Mouse (Mus musculus) liver, embryonic 16.5 days (tissue): Measurements from ENCODE around the gene Mrpl52. TPM values are rescaled to one million over a fixed set of nuclear protein-coding genes. Genes with fewer than 3 reads are reported as not detected.

Source experiments
- ATAC-seq: fragments of 200-750 bp; cut with Nextera tagmentation; 2 replicates; pipeline ENCODE4 v1.8.0; 2017; ENCODE audit warnings: low read depth, mild to moderate bottlenecking, moderate number of reproducible peaks, moderate library complexity
- H3K27ac ChIP-seq: fragments of 300-500 bp; sonication (generic); 2 replicates; pipeline ENCODE4 v1.5.1; 2014; ENCODE audit warnings: mild to moderate bottlenecking, low read length
- H3K27me3 ChIP-seq: fragments of 300-500 bp; sonication (generic); 2 replicates; pipeline ENCODE4 v1.6.1; 2014; ENCODE audit warnings: low read depth, low read length, mixed read lengths; ENCODE audit not compliant: control insufficient read depth, insufficient read depth
- H3K36me3 ChIP-seq: fragments of 300-500 bp; sonication (generic); 2 replicates; pipeline ENCODE4 v1.6.1; 2014; ENCODE audit warnings: mild to moderate bottlenecking; ENCODE audit not compliant: control insufficient read depth, insufficient read depth
- H3K4me1 ChIP-seq: fragments of 300-500 bp; sonication (generic); 2 replicates; pipeline ENCODE4 v1.6.1; 2014; ENCODE audit warnings: low read depth, low read length, mixed read lengths; ENCODE audit not compliant: control insufficient read depth
- H3K4me2 ChIP-seq: fragments of 300-500 bp; sonication (generic); 2 replicates; pipeline ENCODE4 v1.6.1; 2014; ENCODE audit warnings: low read depth, low read length, mixed read lengths
- H3K4me3 ChIP-seq: fragments of 300-500 bp; sonication (generic); 2 replicates; pipeline ENCODE4 v1.5.1; 2014; ENCODE audit warnings: low read depth, mild to moderate bottlenecking, low read length
- H3K9ac ChIP-seq: fragments of 300-500 bp; sonication (generic); 2 replicates; pipeline ENCODE4 v1.6.1; 2014; ENCODE audit warnings: low read depth, low read length
- H3K9me3 ChIP-seq: fragments of 300-500 bp; sonication (generic); replicated peaks from 2 replicates; pipeline ENCODE4 v1.6.1; 2016; ENCODE audit warnings: low read length; ENCODE audit not compliant: control insufficient read depth
- WGBS: fragments of 180-500 bp; shearing (Covaris S2); extraction: QIAGEN DNeasy Blood & Tissue Kit; methylation state at CpG from one replicate; pipeline ENCODE4 v1.1.7; 2014; ENCODE audit not compliant: insufficient replicate concordance; 5-methylcytosine and 5-hydroxymethylcytosine counted together
- polyA plus RNA-seq: library from polyadenylated mRNA; unstranded; fragments of >200 nt; fragmentation: Nextera tagmentation; extraction: Ambion mirVana; gene quantifications from 2 replicates; pipeline ENCODE4 v1.2.1, GENCODE M21; 2015

Gene Mrpl52
- 161 and 178 TPM in 2 replicates for polyA plus RNA-seq

DNA sequence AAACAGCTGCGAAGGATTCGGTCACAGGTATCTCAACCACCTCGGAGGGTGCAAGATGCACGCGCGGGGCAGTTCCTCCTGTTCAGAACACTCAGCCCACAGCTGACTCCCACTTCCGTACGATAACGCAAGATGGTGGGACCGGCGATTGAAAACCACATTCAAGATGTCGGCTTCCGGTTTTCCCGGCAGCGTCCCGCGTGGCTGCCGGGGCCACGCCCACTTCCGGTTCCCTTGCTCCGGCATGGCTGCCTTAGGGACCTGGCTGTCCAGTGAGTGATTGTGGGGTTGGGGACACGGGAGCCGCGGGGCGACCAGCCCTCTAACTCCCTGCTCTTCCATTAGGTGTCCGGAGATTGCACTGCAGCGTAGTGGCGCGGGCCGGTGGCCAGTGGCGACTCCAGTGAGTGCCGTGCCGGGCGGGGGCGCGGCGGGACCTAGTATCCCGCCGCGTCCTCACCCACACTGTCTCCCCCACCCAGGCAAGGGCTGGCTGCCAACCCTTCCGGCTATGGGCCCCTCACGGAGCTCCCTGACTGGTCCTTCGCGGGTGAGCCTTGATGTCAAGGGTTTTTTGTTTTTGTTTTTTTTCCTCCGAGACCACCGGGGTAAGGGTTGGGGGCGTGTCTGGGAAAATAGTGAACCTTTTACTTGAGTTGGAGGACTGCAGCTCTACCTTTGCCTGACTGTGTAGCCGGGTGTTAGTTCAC, at the start of gene Mrpl52:
Gene Mrpl52 (plus strand): TSS at position 221 of the 710 bp plus-strand sequence.
- peak within 1 kb of the TSS; percentile 76 for H3K4me2 ChIP-seq
- H3K27me3 ChIP-seq: peaks cover 15% of the 10 kb centered on the region
- no peaks in the 10 kb centered on the region; the same call in 1 of the 2 replicates for H3K36me3 ChIP-seq
- H3K9ac ChIP-seq: peak within 1 kb of the TSS; percentile 82
- WGBS: under 1% methylated on average over 48 of the region's 48 CpGs
- ATAC-seq: peak; percentile 72
- peaks cover 46% of the 10 kb centered on the region for H3K4me1 ChIP-seq
- no peaks in the 10 kb centered on the region for H3K9me3 ChIP-seq
- peak within 1 kb of the TSS; percentile 84 for H3K4me3 ChIP-seq
- peak within 1 kb of the TSS; percentile 89 for H3K27ac ChIP-seq

DNA sequence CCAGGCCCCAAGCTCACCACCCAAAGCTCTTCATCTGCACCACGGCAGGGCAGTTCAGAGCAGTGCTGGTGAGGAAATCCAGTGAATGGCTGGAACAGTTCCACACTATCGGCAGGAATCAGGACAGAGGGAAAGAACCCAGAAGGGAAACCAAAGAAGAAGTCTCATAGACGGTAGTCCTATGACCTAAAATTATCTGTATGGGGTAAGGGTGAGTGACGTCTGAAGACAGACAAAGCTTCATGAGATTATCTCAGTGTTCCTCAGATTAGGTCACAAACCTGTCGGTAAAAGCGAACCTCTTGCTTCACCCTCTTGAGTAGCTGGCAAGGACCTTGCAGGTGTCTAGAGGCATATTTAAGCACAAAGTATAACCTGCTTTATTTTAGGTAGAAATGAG, 49.5 kb upstream of the Mrpl52 start:
- WGBS: 68% methylated on average over 6 of the region's 6 CpGs
- Histone ChIP-seq H3K9ac (no peak overlapping the region), H3K27ac (no peak overlapping the region), H3K4me3 (no peak overlapping the region), H3K4me1 (peaks cover 12% of the 10 kb centered on the region), H3K9me3 (no peaks in the 10 kb centered on the region), H3K27me3 (no peaks in the 10 kb centered on the region), H3K4me2 (no peak overlapping the region), H3K36me3 (no peaks in the 10 kb centered on the region)
- no peak for ATAC-seq

DNA sequence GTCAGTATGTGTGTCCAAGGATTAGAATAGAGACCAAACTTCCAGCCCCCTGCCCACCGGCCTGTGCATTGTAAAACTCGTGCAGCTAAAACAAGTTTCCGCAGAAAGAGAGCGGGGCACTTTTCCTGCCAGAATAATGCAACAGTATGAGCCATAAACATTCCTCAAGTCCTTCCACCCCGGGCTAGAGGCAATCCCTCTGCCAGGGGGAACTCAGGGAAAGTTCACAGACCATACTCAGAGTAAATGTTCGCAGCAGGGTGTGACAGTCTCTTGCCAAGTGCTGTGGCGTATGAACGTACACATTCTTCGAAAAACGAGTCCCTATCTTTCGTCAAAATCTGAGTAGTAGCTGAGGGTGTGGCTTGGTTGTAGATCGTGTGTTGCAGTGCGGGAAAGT, 47.1 kb upstream of the Mrpl52 start:
- no peaks in the 10 kb centered on the region for H3K27me3 ChIP-seq
- peaks cover 31% of the 10 kb centered on the region for H3K4me1 ChIP-seq
- H3K9me3 ChIP-seq: no peaks in the 10 kb centered on the region
- no peak overlapping the region for H3K4me3 ChIP-seq
- no peak for ATAC-seq
- H3K4me2 ChIP-seq: no peak overlapping the region
- no peak overlapping the region for H3K9ac ChIP-seq
- no peak overlapping the region for H3K27ac ChIP-seq
- WGBS: 56% methylated on average over 13 of the region's 13 CpGs
- H3K36me3 ChIP-seq: no peaks in the 10 kb centered on the region

DNA sequence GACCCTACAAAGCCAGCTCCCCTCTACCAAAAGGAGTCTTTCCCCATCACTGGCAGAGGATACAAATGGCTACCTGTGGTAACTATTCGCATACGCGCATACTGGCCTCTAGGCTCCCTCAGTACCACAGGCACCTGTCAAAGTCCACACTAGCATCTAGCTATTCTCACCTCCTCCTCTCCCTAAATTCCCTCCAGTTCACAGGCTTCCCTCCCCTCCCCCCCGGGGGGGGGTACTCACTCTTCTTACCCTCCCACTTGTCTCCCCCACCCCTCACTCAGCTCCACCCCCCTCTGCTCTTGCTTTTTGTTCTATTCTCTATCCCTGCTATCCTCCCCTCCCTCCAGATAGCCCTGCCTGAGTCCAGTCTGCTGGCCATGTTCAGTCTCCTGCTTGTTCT, 46.1 kb upstream of the Mrpl52 start:
- 75% methylated on average over 4 of the region's 4 CpGs for WGBS
- Histone ChIP-seq H3K27ac (peak overlapping the region; percentile 81; the same call in 1 of the 2 replicates), H3K4me3 (no peak overlapping the region), H3K27me3 (no peaks in the 10 kb centered on the region), H3K4me1 (peaks cover 31% of the 10 kb centered on the region), H3K36me3 (no peaks in the 10 kb centered on the region), H3K4me2 (no peak overlapping the region), H3K9me3 (no peaks in the 10 kb centered on the region), H3K9ac (no peak overlapping the region)
- ATAC-seq: no peak

DNA sequence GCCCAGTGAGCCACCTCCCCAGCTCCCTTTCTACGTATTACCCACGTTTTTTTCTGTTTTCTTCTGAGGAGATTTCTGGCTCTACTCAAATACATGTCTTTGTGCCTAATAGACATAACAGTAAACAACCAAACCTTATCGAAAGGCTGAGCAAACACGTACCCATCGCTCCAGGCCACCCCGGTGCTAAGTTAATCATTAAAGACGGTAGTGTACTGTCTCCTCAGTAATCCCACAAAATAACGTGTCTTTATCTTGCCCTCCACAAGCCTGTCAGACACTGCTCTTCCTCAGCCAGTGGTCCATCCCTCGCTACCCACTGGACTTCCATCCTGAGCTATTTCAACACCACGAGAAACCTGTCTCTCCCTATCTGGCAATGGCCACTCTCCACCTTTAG, 44.9 kb upstream of the Mrpl52 start:
- Histone ChIP-seq H3K27me3 (no peaks in the 10 kb centered on the region), H3K4me3 (no peak overlapping the region), H3K9ac (no peak overlapping the region), H3K4me1 (peaks cover 31% of the 10 kb centered on the region), H3K9me3 (no peaks in the 10 kb centered on the region), H3K27ac (peak overlapping the region; percentile 81), H3K4me2 (peak overlapping the region; percentile 34; the same call in 1 of the 2 replicates), H3K36me3 (no peaks in the 10 kb centered on the region)
- 50% methylated on average over 10 of the region's 10 CpGs for WGBS
- peak; percentile 64; the same call in 1 of the 2 replicates for ATAC-seq

DNA sequence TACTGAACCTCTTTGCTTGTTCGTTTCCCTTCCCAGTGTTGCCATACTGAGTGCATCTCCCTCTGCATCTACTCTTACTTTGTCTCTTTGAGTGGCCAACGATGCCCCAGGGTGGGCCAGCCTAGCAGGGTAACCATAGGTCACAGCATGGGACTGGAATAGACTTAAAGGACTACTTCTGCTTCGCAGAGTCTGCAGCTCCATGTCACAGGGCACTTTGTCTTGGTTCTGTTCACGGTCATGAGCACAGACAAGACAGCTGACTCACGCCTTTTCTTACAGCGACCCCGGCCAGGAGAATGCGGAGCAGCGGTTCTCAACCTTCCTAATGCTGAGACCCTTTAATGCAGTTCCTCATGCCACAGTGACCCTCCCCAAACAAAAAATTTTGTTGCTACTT, 44.1 kb upstream of the Mrpl52 start:
- no peak overlapping the region for H3K4me3 ChIP-seq
- H3K27me3 ChIP-seq: no peaks in the 10 kb centered on the region
- no peak for ATAC-seq
- H3K4me1 ChIP-seq: peaks cover 31% of the 10 kb centered on the region
- H3K9ac ChIP-seq: no peak overlapping the region
- WGBS: 59% methylated on average over 9 of the region's 9 CpGs
- H3K27ac ChIP-seq: peak overlapping the region; percentile 81
- no peaks in the 10 kb centered on the region for H3K36me3 ChIP-seq
- no peak overlapping the region for H3K4me2 ChIP-seq
- H3K9me3 ChIP-seq: no peaks in the 10 kb centered on the region

DNA sequence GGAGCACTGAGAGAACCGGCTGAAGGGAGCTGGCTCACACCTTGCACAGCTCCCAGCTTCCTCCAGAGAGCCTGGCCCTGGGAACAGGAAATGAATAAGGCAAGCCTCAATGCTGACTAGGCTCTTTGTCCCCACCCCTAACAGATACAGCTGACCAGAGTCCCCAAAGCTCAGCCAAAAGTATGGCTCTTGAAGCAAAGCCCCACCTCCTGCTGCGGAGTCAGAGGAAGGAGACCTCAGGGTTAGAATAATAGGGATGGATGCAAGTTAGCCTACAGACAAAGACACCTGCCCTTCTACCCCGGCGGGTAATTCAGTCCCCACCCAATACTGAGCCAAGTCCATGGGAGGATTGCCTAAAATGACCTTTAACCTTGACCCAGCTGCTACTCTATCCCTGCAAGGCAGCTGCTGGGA, 43.3 kb upstream of the Mrpl52 start:
- ATAC-seq: peak; percentile 66
- Histone ChIP-seq H3K4me3 (no peak overlapping the region), H3K9ac (no peak overlapping the region), H3K27me3 (no peaks in the 10 kb centered on the region), H3K4me2 (no peak overlapping the region; the same call in 1 of the 2 replicates), H3K36me3 (no peaks in the 10 kb centered on the region), H3K9me3 (no peaks in the 10 kb centered on the region), H3K27ac (peak overlapping the region; percentile 81), H3K4me1 (peaks cover 31% of the 10 kb centered on the region)
- 29% methylated on average over 4 of the region's 4 CpGs for WGBS

DNA sequence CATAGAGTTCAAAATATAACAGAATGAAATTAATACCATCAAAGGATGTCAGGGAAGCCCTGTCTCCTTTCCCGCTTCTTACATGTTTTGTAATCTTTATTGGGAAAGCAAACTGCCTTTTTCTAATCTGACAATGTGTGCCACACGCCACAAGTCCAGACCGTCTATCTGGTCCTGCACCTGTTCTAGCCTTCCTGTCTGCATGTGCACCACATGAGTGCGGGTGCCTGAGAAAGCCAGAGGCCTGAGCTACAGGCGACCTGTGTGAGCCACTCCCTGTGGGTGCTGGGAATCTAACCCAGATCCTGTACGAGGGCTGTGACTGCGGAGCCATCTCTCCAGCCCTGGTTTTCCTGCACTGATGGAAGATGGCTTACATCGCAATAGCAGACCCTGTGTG, 42.3 kb upstream of the Mrpl52 start:
- no peak for ATAC-seq
- H3K9me3 ChIP-seq: no peaks in the 10 kb centered on the region
- no peak overlapping the region for H3K27ac ChIP-seq
- peaks cover 31% of the 10 kb centered on the region for H3K4me1 ChIP-seq
- no peaks in the 10 kb centered on the region for H3K27me3 ChIP-seq
- no peaks in the 10 kb centered on the region for H3K36me3 ChIP-seq
- H3K9ac ChIP-seq: no peak overlapping the region
- no peak overlapping the region for H3K4me2 ChIP-seq
- no peak overlapping the region for H3K4me3 ChIP-seq
- WGBS: 44% methylated on average over 8 of the region's 8 CpGs

DNA sequence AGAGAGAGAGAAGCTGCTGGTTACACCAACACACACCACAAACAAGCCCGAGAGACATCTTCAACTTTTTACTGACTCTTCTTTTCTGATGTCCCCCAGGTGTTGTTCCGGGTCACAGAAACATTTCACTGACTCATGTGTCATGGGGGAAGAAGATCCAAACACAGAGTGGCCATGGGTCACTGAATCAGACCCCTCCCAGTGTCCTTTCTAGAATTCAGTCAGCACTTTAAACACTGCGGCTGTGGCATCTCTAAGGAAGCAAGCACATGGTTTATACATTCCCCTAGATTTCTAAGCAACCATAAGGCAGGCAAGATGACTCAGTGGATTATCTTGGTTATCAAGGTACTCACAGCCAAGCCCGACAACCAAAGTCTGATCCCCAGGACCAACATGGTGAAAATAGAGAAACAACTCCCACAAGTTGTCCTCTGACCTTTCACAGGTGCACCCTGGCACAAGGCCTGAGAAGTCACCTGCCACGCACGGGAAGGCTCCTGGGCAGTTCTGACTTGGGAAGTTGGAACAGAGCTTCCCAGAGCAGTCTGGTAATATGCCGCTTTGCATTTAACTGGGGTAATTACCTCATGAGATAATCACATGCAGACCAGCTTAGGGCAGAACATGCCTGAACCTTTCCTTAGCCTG, 40.6 kb upstream of the Mrpl52 start:
- Histone ChIP-seq H3K4me2 (no peak overlapping the region), H3K27ac (no peak overlapping the region), H3K9ac (no peak overlapping the region), H3K27me3 (no peaks in the 10 kb centered on the region), H3K4me1 (peaks cover 24% of the 10 kb centered on the region), H3K4me3 (no peak overlapping the region), H3K9me3 (no peaks in the 10 kb centered on the region), H3K36me3 (no peaks in the 10 kb centered on the region)
- 64% methylated on average over 7 of the region's 7 CpGs for WGBS
- no peak for ATAC-seq
